Mouse (Mus musculus): ENCODE data around the gene Rsph3a. TPM values are rescaled to one million over a fixed set of nuclear protein-coding genes. Genes with fewer than 3 reads are reported as not detected.
"Not testable (repeated sequence)": the region's sequence is repeated elsewhere in the genome, so short reads cannot be mapped to it uniquely, and the experiment has no call there.

The Rsph3a gene
- total RNA-seq, 2 experiments from 2014 or later: 38.8 to 40.1 TPM

- peak; percentile 58 to 77 for DNase-seq (ENCODE audit: extremely low spot score in 1 of 2, low spot score in 1 of 2)
Measured at GRCm38 (mm10) chr17:7927582-7928535, 17.6 kb upstream of the Rsph3a start.

- DNase-seq (ENCODE audit: extremely low spot score in 1 of 2, low spot score in 1 of 2): no peak
Measured at GRCm38 (mm10) chr17:7928662-7929061, 16.8 kb upstream of the Rsph3a start.

GRCm38 (mm10) chr17:7929279-7929678 is 16.1 kb upstream of the Rsph3a start:
- DNase-seq (ENCODE audit: extremely low spot score in 1 of 2, low spot score in 1 of 2): no peak

GRCm38 (mm10) chr17:7931096-7931990 is 14.1 kb upstream of the Rsph3a start:
- DNase-seq (ENCODE audit: extremely low spot score in 1 of 2, low spot score in 1 of 2): no peak

GRCm38 (mm10) chr17:7932121-7932520 is 13.3 kb upstream of the Rsph3a start:
- DNase-seq (ENCODE audit: extremely low spot score in 1 of 2, low spot score in 1 of 2): not testable (repeated sequence)

GRCm38 (mm10) chr17:7939640-7940039 is 5.8 kb upstream of the Rsph3a start:
- DNase-seq (ENCODE audit: extremely low spot score in 1 of 2, low spot score in 1 of 2): no peak

- DNase-seq (ENCODE audit: extremely low spot score in 1 of 2, low spot score in 1 of 2): not testable (repeated sequence)
Measured at GRCm38 (mm10) chr17:7946053-7946627, 726 bp downstream of the Rsph3a start.

GRCm38 (mm10) chr17:7951333-7951732 is 5.9 kb downstream of the Rsph3a start:
- not testable (repeated sequence) for DNase-seq (ENCODE audit: extremely low spot score in 1 of 2, low spot score in 1 of 2)

- DNase-seq (ENCODE audit: extremely low spot score in 1 of 2, low spot score in 1 of 2): not testable (repeated sequence)
Measured at GRCm38 (mm10) chr17:7957242-7957641, 11.8 kb downstream of the Rsph3a start.

GRCm38 (mm10) chr17:7963333-7963732 is 17.9 kb downstream of the Rsph3a start:
- DNase-seq (ENCODE audit: extremely low spot score in 1 of 2, low spot score in 1 of 2): not testable (repeated sequence)

- not testable (repeated sequence) for DNase-seq (ENCODE audit: extremely low spot score in 1 of 2, low spot score in 1 of 2)
Measured at GRCm38 (mm10) chr17:7964398-7964797, 19.0 kb downstream of the Rsph3a start.

GRCm38 (mm10) chr17:7968490-7968889 is 23.1 kb downstream of the Rsph3a start:
- DNase-seq (ENCODE audit: extremely low spot score in 1 of 2, low spot score in 1 of 2): not testable (repeated sequence)

GRCm38 (mm10) chr17:7969782-7970181 is 24.4 kb downstream of the Rsph3a start:
- DNase-seq (ENCODE audit: extremely low spot score in 1 of 2, low spot score in 1 of 2): not testable (repeated sequence)

- not testable (repeated sequence) for DNase-seq (ENCODE audit: extremely low spot score in 1 of 2, low spot score in 1 of 2)
Measured at GRCm38 (mm10) chr17:7983484-7983883, 38.1 kb downstream of the Rsph3a start.

- not testable (repeated sequence) for DNase-seq (ENCODE audit: extremely low spot score in 1 of 2, low spot score in 1 of 2)
Measured at GRCm38 (mm10) chr17:7985597-7985996, 40.2 kb downstream of the Rsph3a start.

- not testable (repeated sequence) for DNase-seq (ENCODE audit: extremely low spot score in 1 of 2, low spot score in 1 of 2)
Measured at GRCm38 (mm10) chr17:7987038-7987437, 41.6 kb downstream of the Rsph3a start.

- DNase-seq (ENCODE audit: extremely low spot score in 1 of 2, low spot score in 1 of 2): not testable (repeated sequence)
Measured at GRCm38 (mm10) chr17:8003248-8003647, 57.8 kb downstream of the Rsph3a start.

- not testable (repeated sequence) for DNase-seq (ENCODE audit: extremely low spot score in 1 of 2, low spot score in 1 of 2)
Measured at GRCm38 (mm10) chr17:8006771-8007170, 61.4 kb downstream of the Rsph3a start.

GRCm38 (mm10) chr17:8009565-8009964 is 64.2 kb downstream of the Rsph3a start:
- not testable (repeated sequence) for DNase-seq (ENCODE audit: extremely low spot score in 1 of 2, low spot score in 1 of 2)

- DNase-seq (ENCODE audit: extremely low spot score in 1 of 2, low spot score in 1 of 2): not testable (repeated sequence)
Measured at GRCm38 (mm10) chr17:8013974-8014373, 68.6 kb downstream of the Rsph3a start.

Data from layer of hippocampus, postnatal 25 days (tissue).